Mouse (Mus musculus) spleen, postnatal 10 days (tissue): ENCODE results near the gene Slco1a6.
"Not testable (repeated sequence)": the region's sequence is repeated elsewhere in the genome, so short reads cannot be mapped to it uniquely, and the experiment has no call there.

Experiments used
- DNase-seq, 2 experiments: peaks; one replicate each; pipeline ENCODE4 v3.0.0; 2021 to 2022; ENCODE audit warnings: low spot score in 2 of 2

The Slco1a6 gene

DNA sequence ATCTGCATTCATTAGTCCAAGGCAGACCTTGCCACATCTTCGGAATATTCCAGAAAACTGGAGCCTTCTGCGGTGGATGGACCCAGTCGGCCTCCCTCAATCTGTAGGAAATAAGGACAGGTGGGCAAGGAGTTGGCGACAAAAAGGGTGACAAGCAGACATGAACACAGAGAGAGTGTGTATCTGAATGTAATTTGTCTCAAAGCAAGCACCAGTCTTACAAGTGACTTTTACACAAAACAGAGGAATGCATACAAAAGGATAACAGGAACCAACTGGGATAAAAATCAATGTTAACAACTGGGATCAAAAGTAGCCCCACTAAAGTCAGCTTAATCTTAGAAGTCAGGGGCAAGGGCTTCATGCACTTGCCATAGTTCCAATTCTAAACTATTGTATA, at the start of gene Slco1a6:
Gene Slco1a6 (minus strand): TSS at position 101 of the 400 bp plus-strand sequence.
- DNase-seq: no peak

DNA sequence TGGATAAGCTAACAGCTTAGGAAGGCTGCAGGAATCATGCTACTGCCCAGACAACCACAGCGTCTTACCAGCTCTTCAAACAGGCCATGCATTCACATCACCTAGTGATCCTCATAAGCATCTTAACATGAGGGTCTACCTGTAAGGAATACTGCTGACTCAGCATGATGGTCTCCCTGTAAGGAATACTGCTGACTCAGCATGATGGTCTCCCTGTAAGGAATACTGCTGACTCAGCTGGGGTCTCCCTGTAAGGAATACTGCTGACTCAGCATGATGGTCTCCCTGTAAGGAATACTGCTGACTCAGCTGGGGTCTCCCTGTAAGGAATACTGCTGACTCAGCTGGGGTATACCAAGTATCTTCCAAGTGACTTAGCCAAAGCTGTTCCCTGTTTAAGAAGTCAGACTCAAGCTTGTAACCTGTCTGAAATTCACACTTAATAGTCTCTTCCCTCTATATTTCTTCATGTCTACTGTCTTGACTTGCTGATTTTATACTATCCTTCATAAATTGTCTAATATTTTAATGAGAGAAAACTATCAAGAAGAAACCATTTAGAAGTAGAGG, 42.5 kb upstream of the Slco1a6 start:
- not testable (repeated sequence) for DNase-seq

DNA sequence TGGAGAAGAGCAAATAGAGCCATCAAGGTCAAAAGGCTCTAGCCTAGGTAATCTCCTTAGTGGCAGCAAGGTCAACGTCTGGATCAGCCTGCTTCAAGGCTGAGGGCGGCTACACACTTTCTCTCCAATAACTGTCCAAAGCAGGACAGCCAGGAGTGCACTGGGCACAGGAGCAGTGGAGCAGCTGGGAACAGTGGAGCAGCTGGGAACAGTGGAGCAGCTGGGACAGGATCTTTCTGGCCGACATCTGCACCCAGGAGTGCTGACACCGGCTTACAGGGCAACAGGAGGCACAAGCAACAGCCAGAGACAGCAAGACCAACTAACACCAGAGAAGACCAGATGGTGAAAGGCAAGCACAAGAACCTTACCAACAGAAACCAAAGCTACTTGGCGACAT, 36.7 kb upstream of the Slco1a6 start:
- DNase-seq: no peak

DNA sequence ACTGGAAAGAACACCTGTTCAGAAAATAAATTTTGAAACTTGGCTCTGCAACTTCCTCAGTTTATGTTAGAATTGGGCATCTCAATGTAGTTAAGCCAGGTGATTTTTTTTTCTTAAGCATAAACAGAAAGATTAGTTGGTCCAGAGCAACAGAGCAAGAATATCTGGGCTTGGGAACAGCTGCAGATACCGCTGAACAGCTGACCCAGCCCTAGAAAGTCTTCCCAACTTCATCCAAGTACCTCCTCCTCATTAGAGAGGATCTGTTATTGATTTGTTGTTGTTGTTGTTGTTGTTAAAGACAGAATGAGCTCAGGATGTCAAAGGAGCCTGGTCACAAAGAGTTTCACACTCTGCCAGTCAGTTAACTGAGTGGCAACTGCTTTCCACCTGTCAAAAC, 31.1 kb upstream of the Slco1a6 start:
- DNase-seq: no peak

DNA sequence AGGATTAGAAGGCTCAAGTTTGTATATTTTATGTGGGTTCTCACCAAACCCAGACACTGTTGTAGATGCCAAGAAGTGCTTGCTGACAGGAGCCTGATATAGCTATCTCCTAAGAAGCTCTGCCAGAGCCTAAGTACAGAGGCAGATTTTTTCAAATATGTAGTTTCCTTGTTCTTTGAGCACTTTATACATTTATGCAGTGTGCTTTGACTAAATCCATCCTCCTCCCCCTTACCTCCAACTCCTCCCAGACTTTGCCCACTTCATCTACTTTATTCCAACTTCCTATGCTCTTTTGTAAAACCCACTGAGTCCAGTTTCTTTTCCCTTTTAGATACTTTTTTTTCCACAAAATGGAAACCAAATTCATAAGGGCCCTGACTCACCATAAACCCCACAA, 11.8 kb upstream of the Slco1a6 start:
- DNase-seq: no peak

DNA sequence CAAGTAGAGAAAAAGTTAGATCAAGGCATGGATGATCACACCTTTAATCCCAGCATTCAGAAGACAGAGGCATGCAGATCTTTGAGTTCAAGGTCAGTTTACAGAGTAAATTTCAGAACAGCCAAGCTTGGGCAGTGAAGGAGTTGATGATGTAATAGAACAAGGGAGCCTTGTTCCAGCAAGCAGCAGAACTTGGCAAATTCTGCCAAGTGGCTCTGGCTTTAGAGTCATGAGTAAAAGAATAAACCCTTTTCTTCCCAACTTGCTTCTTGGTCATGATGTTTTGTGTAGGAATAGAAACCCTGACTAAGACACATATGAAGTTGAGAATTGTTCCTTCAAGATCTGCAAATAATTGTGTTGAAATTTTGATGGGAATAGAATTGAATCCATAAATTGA, 3.5 kb upstream of the Slco1a6 start:
- DNase-seq: no peak

DNA sequence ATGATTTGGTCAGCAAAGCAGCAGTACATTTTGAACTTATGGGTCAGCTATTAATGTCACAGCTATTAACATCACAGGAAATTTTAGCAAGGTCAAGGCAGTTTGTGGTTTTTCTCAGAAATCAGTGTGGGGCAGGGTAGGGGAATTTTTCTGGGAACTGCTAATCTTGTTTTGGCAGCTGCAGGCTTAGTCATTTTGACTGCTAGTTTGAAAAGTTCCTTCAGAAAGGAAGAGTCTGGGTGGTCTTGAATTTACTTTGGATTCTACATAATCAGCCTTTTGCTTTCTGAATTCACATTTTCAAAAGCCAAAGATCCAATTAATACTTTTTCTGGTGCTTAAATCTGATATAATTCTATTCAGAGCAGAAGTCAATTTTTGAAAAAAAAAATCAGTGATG, 1.4 kb upstream of the Slco1a6 start:
- no peak for DNase-seq

DNA sequence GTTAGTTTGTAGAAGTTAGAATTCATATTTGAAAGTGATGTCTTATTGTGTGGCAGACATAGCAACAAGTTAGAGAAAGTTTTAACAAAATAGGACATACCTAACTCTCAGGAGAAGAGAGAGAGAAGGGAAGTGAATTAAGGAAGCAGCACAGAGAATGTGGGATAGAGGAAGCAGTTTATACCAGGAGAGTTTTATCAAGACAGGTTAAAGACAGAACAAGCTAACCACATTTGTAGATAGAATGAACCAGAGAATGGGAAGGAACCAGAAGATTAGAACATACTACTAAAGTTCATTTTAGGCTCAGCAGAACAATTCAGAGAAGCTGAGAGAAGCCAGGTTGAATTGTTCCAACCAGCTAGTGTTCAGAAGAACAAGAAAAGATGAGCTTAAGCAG, 7.8 kb downstream of the Slco1a6 start:
- no peak for DNase-seq

DNA sequence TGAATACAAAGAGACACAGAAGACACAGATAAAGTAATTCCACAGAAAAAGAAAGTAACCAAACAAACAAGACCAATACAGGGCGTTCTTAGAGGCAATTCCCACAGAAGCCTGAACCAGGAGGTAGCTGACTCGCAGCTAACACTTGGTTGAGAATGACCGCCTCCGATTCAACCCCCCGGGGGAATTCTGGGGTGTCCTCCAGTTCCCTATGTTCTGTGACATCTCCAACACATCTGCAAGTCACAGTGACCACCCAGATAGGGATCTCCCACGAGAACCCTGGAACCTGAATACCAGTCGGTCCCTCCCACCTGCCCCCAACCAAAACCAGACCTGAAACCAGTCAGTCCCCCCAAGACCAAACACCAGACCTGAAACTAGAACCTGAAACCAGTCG, 14.1 kb downstream of the Slco1a6 start:
- DNase-seq: no peak

DNA sequence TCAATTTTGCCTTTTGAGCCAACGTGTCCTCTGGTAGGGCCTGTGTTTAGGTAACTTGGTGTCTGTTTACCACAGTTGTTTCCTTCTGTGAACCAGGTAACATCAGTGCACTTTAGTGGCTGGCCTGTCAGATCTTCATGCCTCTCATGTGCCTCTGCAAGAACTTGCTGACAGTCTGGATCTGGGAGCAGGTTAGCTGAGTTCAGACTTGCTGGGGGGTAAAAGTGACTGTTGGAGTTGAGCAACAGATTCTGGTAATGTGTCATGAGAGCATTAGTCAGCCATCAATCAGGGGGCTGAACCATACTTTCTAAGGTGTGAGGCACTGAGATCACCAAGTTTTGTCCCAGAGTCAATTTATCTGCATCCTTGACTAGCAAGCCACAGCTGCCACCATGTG, 16.4 kb downstream of the Slco1a6 start:
- DNase-seq: no peak

DNA sequence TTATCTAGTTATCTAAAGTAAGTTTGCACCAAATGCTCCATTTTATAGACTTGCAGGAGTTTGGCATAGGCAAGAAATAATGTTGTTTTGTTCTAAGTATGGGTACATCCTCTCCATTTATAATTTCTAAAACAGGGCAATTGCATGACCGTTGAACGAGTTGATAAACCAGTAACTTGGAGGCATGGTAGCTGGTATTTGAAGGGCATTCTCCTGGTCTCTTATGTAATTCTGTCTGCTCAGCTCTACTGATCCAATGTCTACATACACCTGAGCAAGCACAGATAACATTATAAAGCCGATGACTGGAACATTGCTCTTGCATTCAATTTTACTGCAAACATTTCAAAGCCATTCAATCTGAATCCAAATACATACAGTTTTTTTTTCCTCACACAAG, 20.9 kb downstream of the Slco1a6 start:
- no peak for DNase-seq

DNA sequence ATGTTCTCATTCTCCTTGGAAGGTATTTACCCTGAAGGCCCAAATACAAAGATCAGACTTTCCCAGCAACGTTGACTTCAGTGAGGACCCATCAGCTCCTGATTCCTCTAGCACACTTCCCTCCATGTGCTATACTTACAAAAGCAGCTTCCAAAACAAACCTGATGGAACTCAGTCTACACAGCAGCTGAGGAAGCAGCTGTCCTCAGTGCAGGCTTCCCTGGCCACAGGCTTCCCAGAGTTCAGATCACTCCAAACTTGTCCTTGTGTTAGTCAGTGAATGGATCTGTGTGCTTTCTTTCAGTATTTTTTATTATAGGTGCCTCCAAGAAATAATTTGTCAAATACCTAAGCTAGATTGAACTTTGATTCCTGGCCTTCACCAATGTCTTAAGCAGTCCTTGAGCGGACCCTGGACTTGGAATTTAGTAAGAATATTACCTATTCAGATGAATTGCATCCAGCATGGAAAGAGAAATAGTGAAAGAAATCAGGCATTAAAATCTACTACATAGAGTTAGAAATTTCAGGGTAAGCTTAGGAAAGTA, 22.4 kb downstream of the Slco1a6 start:
- no peak for DNase-seq

DNA sequence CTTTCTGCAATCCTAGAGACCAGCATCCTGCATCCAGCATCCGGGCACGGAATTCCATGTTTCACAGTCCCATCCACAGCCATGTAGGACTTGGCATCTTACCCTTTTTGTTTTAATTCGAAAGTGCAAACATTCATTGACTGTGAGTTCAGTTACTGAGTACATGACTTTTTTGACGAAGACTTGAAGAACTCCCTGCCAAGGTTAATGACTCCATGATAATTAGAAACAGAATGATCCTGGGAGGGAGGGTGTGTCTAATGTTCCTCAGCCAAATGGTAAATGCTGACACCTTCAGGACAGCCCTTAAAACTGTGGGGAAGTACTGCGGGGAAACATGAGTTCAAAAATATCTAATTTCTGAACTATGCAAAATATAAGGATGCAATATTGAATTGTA, 44.9 kb downstream of the Slco1a6 start:
- no peak for DNase-seq

DNA sequence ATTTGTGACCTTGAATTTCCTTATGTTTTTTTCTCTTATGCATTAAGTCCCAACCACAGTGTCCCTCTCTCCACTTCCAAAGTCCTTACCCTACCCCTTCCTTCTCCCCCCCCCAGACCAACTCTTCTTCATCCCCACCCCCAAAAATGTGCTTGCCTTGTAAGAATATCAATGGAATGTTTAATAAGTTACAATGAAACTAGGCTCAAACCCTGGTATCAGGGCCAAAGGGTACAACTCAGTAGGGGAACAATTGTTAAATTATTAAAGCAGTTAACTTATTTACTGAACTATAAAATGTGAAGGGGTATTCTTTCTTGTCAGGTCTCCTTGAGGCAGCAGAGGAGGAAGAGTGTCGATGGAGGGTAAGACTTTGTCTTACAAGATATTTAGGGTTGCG, 47.1 kb downstream of the Slco1a6 start:
- no peak for DNase-seq

DNA sequence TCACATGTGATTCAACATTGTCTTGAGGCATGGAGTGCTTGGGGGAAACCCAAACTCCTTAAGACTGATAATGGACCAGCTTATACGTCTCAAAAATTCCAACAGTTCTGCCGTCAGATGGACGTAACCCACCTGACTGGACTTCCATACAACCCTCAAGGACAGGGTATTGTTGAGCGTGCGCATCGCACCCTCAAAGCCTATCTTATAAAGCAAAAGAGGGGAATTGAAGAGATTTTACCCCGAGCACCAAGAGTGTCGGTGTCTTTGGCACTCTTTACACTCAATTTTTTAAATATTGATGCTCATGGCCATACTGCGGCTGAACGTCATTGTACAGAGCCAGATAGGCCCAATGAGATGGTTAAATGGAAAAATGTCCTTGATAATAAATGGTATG, 54.2 kb downstream of the Slco1a6 start:
- DNase-seq: peak in 1 of 2 experiments; percentile 8

DNA sequence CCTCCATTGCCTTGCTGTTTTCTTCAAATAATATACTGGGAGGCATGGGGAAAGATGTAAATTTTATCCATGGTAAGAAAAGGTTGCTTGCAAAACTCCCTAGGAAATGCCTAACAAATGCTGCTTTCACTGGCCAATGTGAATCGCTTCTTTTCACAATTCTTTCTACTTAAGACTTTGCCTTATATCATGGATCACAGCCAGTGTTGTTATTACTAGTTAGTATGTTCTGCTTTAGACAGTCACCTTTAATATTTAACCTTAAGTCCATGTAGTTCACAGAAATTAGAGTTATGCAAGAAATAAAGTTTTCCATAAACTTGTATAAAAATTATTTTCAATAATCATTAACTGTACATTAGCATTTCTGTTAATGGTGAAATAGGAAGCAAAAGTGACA, 60.0 kb downstream of the Slco1a6 start:
- DNase-seq: no peak

DNA sequence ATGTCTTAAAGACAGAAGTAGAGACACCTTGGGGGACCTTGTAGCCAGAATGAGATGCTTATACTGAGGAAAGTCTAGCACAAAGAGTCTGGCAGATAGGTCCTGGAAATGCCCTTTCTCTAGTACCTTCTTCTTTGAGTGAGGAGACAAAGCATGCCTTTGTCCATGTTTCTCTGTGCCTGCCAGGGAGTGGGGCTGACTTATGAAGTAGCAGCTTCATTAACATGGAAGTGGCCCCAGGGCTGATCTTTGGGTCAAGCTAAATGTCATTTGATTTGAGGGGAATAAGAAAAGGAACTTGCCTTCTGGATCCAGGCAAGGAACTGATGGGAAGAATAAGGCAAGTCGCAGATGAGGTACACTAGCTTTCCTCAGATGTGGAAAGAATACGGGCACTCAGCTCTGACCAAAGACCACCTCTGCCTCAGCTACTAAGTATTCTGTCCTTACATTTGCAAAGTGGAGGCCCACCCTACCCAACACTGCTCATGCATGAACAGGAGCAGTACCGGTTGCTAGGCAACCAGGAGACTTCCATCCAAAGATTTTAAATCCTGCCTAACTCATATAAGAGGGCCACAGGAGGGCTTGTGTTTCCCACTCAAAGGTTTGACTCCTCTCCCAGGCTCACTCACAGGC, 96.5 kb downstream of the Slco1a6 start:
- DNase-seq: no peak

DNA sequence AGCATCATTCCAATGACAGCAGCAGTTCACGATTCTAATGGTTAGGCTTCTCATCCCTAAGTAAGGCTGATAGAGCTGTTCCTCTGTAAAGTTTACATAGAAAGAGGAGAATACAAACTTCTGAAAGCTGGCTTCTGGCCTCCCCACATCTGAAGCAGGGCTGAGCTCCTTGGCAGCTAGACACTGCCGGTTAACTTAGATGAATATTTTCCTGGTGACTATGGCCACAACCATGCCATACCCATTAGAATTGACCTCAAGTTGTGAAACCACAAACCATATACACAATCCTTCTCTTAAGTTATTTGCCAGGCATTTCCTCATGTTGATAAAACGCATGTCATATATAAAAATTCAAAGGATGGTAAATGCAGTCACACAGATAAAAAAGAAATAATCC, 117.2 kb downstream of the Slco1a6 start:
- DNase-seq: no peak

DNA sequence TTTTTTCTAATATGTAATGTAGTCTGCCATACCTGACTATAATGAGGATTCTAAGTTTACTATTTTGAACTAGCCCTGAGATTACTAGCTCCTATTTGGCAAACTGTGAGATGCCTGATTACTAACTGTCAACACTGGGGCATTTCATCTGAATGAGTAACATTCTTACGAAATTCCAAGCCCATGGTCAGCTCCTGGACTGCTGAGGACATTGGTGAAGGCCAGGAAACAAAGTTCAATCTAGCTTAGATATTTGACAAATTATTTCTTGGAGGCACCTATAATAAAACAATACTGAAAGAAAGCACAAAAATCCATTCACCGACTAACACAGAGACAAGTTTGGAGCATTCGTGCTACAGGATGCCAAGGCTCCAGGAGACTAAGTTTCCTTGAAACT, 150.0 kb downstream of the Slco1a6 start:
- not testable (repeated sequence) for DNase-seq

DNA sequence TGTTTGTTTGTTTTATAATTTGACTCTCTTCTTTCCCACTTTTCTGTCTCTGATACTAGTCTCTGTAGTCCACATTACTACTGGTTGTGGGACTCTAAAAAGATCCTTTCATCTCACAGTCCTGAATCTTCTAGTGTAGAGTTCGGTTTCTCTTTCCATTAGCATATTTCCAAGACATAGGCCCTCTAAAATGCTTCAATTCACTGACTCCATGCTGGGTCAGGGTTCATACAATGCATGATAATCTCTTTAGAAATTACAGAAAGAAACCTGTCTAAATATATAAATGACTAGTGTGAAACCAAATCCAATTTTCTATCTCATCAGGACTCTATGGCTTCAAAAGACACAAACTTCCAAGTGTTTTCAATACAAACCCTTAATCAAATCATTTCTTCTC, 160.6 kb downstream of the Slco1a6 start:
- DNase-seq: no peak

DNA sequence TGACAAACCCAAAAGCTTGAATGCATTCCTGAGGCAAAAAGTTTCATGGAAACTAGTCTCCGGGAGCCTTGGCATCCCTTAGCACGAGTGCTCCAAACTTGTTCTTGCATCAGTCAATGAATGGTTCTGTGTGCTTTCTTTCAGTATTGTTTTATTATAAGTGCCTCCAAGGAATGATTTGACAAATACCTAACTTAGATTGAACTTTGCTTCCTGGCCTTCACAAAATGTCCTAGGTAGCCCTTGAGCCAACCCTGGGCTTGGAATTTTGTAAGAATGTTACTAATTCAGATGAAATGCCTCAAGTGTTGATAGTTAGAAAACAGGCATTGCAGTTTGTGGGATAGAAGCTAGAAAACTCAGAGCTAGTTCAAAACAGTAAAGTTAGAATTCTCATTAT, 162.6 kb downstream of the Slco1a6 start:
- DNase-seq: no peak

DNA sequence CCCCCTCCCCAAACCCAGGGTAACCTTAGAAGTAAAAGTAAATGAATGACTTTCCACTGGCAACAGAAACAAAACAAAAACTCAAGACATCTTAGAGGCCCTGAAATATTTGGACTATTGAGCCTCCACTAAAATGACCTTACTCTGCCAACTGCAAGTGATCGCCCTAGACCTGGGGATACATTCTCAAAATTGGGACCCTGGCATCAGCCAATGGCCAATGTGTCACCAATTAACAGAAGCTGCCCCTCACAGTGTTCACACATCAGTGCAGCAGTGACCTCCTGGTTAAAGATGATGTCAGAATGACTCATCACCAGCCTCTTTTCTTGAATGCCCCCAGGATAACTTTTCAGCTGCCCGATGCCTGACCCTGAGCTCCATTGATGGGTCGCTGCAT, 166.4 kb downstream of the Slco1a6 start:
- DNase-seq: no peak

DNA sequence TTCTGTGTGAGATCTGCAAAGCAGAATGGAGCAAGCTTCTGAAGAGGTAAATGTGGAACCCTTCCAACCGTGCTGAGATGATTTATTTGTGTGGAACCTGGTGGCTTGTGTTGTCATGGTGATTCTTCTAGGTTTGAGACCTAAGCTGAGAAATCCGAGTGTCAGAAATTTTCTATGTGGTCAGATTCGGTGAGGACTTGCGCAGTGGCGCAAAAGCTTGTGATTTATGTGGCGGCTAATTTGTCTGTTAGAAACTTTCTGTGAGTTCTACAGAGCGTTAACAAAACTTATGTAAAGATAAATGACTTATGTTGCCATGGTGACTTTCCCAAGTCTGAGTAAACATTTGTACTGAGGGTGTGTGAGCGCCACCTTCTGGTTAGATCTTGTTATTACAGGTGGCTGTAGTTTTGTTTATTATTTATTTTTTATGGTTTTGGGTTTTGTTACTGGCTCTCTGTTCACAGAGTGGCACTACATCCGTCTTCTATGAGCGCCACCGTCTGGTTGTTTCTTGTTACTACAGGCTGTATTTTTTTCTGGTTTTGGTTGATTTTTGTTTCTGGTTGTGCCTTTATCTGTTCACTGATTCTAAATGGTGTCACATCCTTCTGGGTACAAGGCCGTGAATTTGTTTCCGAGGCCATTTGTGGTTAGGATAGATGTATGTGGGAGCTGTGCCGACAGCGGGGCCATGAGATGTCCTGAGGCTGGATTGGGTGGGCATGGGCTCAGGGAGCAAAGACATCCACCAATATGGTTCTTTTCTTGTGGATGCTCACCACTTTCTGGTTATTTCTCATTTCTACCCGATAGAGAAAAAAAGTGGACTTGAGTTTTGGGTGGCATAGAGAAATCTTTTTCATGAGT, 167.8 kb downstream of the Slco1a6 start:
- DNase-seq: no peak
